Mouse (Mus musculus) left cerebral cortex, adult 11 months (tissue): ENCODE results near the gene Tlx2.
A peak's percentile ranks its signal among the peaks of the same experiment; 100 is the strongest.

Experiments used
- DNase-seq: peaks from one replicate; pipeline ENCODE4 v3.0.0; 2022; ENCODE audit warnings: low spot score

The Tlx2 gene

DNA sequence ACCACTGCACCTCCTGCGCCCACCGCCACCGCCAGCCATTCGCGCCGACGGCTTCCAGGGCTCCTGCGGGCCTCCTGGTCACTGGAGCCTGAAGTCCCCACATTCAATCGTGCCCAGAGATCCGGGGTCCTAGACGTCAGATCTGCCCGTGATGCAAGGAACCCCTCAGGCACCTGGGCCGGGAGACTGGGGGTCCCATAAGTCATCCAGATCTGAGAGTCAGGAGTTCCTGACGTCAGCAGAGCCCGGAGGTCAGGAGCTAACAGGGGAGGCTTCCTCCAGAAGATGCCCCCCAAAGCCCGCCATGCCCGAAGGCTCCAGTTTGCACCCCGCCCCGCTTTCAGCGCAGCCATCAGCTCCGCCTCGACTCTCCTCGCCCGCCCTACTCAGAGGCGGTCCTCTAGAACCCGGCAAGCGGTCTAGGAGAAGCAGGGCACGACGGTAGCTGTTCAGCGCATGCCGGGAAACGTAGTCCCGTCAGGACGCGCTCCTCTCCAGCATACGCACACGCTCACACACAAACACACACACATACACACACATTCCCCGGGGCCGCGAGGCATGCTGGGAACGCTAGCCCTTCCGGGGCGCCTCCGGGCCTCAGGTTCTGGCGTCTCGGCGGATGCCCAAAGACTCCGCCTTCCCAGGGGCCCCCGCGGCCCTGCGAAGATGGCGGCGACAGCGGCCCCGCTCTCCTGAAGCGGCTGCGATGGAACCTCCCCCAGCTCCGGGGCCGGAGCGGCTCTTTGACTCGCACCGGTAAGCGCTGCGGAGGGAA lies 15.8 kb downstream of the Tlx2 start, which contains the start of gene Aup1:
TSS of gene Aup1 (plus strand) at position 448 of the 778 bp plus-strand sequence.
- DNase-seq = peak; percentile 97

DNA sequence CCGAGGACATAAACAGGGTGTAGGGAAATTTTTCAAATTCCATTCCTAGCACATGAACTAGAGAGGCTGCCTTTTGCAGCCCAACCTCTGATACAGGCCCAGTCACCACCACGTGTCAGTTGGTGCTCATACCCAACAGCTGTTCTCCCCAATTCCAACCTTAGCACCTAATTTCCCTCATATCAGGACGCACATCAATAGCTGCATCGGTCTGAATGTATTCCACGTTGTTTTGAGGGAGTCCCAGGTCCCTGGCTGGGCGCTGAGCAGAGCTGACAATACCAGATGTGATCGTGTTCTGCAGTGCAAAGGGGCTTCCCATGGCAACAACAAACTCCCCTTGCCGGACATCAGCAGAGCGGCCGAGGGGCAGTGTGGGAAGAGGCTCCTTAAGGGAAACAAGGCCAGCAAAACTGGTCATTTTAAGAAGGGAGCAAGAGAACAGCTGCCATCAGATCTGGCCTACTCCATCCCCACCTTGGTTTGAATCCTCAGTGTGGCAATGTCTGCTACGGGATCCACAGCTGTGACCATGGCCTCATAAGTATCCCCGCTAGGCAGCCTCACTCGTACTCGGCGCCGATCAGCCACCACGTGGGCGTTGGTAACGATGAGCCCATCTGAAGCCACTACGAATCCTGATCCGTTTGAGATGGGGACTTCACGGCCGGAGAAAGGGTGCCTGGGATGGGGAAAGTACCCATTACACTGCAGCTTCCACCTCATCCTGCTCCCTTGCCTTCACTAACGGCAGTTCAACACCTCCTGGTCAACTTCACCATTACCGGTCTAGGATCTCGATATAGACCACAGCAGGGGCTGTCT lies 16.7 kb downstream of the Tlx2 start:
- DNase-seq = no peak

DNA sequence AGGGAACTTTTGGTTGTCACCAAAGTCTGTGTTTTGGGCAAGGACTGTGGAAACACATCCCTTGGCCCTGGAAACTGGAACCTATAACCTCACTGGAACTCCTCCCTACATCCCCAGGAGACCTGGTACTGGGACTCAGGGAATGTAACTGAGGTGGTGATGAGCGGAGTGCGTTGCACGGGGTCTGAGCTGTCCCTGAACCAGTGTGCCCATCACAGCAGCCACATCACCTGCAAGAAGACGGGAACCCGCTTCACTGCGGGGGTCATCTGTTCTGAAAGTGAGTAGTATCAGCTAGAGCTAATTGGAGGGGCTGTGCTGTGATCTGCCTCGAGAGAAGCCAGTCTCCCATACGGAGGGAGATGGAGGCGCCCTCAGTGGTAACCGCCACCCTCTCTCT lies 20.7 kb downstream of the Tlx2 start:
- DNase-seq = no peak

DNA sequence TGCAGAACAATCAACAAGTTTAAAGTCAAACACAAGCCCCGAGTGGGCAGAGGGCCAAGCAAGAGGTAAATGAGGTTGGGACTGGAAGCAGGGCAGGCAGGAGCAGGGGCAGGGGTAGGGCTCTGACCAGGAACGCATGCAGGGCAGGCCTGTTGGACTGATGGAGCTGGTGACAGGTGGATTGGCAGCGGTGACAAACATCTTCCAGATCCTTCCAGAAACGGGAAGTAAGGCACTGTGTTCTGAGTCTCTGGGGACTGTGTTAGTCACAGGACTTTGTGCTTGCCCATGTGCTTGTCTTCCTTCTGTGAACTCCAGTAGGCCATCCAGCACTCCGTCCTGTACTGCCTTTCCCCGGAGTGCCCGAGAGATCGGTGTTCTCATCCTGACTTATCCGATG lies 25.4 kb downstream of the Tlx2 start:
- DNase-seq = no peak

DNA sequence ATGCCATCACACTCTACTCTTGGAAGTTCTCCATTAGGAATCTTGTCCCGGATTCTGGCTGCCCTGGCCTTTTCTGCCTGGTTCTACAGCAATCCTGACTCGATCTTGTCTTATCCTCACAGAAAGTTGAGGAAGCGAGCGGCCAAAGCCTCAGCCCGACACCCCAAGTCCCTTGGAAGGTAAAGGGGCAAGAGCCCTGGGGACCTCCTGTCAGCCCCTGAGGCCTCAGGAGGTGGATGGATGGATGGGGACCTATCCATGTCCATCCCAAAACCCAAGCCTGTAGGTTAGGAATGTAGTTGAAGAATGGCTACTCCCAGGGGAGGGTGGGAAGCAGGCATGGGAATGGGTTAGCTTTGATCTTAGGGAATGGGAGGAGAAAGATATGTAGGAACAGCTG lies 26.1 kb downstream of the Tlx2 start:
- no peak for DNase-seq

DNA sequence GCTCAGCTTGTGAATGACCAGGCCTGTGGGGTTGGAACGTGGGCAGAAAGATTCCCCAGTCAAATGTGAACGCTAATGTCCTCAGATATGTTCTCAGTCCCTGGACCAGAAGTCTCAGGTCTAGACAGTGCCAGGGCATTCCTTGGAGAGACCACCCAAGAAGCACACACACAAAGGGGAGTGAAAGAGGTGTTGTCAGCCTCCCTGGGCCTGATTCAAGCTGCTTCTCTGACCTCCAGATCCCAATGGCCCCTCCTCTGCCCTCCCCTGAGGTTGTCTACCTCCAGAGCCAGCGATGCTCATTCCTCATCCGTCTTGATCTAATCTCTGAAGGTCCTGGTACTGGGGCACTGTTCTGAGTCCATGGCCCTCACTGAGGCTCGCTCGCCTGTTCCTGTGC lies 26.5 kb downstream of the Tlx2 start:
- no peak for DNase-seq

DNA sequence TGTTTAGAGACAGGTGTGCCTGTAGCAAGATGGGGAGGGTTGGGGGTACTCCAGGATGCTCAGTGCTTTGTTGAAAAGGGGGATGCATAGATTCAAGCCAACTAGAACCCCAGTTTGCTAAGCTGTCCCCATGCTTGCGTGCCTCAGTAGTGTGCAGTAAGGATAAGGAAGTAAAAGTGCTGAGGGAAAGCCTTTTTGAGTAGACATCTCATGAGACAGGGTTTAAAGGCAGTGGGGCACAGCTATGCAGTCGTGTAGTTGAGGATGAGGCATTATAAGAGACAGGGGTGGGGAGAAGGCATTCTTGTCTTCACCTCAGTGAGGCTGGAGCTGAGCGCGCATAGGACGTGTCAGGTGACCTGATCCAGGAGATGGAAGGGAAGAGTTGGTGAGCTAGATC lies 29.5 kb downstream of the Tlx2 start:
- no peak for DNase-seq

DNA sequence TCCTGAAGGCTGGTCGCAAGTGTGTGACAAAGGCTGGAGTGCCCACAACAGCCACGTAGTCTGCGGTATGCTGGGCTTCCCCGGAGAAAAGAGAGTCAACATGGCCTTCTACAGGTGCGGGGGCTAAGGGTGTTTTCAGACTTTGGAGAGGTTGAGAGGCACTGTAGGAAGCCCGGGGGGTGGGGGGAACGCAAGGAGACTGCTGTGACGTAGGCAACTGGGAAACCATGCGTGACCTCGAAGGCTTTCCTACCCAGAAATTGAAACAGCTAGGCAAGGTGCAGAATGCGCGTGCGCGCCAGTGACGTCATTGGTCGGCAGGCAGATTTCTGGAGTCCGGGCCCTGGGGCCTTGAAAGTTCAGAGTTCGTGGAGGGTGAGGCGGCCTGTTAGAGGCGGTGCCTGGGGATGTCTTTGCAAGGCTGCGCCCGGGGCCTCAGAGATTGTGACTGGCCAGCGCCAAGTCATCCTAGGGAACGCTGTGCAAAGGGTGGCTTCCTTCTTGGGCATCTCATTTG lies 31.5 kb downstream of the Tlx2 start:
- peak; percentile 77 for DNase-seq

DNA sequence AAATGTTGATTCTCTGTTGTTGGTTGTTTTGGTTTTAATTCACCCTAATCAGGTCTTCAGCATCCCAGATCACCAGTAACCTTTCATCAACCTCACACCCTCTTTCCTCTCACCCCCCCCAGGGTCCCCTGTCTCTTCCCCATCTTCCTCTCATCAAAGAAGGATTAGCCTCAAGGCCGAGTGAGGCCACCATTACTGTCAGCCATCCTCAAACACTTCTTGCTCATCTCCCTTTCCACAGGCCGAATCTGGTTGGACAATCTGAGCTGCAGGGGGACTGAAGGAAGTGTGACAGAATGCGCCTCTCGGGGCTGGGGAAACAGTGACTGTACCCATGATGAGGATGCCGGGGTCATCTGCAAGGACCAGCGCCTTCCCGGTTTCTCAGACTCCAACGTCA lies 32.9 kb downstream of the Tlx2 start:
- no peak for DNase-seq

DNA sequence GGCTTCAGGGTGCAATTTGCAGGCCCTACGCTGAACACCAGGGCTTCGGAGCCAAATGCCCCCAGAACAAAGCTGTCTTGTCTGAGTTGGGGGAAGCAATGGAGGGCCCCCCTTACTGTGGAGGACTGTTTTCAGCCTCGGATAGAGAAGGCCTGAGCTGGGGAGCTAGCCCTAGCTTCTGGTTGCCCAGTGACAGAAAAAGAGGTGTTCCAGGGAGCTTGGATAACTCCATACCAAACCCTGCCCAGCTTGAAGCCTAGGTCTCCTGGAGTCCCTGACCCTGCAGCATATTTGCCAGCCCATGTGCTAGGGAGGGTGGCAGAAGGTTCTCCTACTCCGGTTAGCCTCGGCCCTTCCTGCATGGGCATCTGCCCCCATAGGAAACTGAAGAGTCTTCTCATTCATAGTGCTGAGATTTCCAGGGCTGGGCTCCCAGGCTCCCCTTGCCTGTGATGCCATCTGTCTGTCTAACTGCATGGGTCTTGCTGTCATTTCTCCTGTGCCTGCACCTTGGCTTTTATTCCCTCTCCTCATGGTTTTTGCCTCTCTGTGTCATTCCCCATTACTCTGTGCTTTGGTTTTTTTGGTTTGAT lies 35.5 kb downstream of the Tlx2 start:
- DNase-seq = no peak

DNA sequence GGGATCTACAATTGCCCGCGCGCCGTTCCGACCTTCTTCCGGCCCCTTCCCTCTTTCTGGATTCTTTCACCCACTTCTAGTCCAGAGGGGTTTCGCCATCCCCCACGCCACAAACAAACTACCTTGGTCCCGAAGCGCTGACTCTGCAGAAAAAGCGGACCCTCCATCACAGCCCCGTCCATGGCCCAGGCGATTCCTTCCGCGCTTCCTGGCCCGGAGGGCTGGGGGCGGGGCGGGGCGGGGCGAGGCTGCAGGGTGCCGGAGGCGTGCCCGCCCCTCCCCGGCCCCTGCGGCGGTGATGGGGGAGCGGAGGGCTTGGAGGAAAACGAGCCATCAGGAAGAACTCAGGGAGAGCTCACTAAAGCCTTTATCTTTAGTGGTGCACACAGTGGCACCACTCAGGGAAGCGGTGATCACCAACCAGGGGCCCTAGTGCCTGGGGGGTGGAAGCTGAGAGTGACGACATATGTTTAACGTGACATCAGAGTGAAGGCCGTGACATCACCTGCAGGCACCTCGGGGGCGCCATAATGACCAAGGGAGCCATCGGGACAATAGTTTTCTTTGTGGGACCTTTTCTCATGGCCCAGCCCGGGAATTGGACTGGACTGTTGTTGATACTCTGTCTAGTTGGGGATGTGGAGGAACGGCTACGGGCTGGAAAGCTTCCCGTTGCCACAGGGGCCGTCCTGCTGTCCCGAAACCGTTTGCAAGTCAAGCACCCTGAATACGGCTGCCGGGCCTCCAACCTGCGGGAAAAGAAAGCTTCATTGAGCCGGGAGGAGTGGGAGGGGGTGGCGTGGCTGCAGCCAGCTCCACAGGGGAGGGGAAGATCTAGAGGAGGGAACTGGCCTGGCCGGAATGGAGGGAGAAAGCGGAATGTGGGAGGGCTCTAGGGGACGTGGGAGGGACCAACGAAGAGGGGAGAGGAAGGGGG lies 36.6 kb downstream of the Tlx2 start, which contains the start of the genes Dok1 and Loxl3:
TSS of gene Dok1 (minus strand) at position 223 of the 937 bp plus-strand sequence.
TSS of gene Loxl3 (plus strand) at position 925 of the 937 bp plus-strand sequence.
- DNase-seq = no peak

DNA sequence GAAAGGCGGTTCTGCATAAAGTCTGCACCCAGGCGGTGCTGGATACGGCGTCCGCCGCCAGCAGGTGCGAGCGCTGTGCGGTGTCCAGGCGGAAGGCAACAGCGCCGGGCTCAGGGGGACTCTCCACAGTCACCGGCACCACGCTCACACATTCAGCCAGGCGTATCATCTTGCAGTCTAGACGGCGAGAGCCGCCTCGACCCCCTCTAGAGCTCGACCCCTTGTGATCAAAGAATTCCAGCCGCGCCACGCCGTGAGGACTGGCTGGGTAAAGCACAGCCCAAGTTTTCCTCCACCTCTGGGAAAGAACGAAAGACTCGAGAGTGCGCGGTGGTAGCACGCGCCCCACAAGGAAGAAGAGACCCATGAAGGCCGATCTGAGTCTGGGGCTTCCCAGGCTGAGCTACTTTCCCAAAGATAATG lies 37.3 kb downstream of the Tlx2 start:
- DNase-seq = no peak

DNA sequence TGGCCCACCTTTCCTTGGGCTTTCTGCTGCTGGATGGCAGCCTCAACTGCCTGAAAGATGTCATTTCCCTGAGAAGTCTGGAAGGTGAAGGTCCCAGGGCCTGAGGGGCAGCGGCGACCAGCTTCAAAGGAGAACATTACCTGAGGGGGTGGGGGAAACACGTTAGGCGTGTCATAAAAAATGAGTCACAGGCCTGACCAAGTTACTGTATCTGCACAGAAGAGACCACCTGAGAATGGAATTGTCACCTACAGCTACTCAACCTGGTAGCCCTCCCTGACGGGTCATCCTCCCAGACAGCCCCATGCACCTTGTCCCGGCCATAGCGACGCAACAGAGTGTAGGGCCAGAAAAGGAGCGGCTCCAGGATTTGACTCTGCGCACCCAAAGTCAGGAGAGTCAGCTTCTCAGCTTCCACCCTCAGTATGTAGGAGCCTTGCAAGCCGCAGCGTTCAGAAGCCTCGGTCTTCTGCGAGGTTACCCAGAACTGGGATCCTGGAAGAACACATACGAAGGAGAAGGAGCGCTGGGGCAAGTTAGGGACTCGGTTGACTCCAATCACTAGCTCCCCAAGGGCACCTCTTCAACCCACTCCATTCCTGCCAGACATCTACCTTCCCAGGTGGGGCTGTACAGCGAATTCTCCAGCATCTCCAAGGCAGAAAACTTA lies 38.0 kb downstream of the Tlx2 start:
- no peak for DNase-seq

DNA sequence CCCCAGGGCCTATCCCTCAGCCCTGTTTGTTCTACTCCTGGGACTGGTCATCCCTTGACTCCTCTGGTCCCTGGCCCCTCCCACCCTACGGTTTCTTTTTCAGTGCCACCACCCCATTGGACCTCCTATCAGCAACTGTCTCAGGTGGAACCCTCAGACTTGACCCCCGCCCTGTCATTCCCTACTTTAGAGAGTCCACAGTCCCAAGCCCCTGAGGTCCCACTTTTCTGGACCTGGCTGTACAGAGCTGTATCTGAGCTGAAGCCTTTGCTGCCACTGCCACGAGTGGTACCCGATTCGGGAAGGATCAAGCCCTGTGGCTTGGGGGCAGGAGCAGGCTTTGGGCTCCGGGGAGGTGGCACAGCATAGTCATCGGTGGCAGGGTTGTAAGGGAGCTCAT lies 39.0 kb downstream of the Tlx2 start:
- no peak for DNase-seq

DNA sequence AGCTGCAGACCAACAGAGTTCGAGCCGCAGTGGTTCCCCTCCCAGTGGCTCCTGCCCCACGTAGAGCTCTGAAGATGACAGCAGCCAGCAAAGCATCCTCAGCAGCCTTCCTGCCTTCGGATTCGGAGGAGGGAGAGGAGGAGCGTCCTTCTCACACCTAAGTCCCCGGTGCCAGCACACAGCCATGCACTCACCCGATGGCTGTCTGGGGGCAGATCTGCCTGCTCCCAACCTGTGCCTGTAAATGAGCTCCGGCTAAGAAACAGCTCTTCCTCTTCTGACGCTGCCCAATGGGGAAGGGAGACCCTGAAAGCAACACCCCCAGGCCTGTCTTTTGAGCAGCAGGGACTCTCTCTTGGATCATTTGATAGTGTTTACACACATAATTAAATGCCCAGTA lies 40.3 kb downstream of the Tlx2 start:
- no peak for DNase-seq

DNA sequence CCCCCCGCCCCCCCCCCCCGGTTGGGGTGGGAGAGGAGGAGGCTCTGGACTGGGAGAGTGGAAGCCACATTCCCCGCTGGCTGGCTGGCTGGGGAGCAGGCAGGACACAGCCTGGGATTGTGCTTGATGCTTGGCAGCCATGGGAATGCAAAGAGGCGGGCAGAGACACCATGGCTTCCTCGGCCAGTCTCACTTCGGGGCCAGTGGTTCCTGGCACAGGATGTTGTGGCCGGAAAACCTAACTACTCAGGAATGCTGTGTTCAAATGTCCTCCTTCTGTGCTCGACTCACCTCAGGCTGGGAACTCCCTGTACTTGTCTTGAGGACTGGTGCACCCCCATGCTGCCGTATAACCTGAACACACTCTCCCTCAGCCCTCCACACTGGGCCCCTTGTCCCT lies 42.4 kb downstream of the Tlx2 start:
- DNase-seq = no peak

DNA sequence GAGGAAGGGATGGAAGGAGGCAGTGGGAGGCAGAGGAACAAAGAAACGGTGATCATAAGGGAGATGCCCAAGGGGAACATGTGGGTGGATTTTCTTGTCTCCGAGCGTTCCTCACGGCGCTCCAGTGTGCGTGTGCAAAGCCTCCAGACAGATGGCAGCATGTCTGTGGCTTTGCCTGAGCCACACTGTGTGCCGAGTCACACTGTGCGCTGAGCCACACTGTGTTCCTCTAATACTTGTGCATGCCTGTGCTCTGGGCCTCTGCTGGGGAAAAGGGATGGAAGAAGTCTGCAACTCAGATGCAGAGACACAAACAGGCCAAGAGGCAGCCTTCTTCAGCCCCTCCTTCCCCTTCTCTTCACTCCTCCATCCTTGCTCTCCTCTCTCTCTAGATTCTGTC lies 42.8 kb downstream of the Tlx2 start:
- DNase-seq = no peak

DNA sequence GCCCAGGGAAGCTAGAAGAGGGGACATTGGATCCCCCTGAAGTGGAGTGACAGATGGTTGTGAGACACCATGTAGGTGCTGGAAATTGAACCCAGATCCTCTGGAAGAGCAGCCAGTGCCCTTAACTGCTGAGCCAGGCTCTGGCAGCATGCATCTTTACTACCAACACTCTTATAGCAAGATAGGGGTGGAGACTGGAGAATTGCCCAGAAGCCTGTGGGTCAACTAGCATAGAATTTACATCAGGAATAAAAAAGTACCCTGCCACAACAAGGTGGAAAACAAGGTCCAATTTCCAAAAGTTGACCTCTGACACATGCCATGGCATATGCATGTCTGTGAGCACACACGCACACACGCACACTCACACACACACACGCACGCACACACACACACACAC lies 44.9 kb downstream of the Tlx2 start:
- DNase-seq = no peak

DNA sequence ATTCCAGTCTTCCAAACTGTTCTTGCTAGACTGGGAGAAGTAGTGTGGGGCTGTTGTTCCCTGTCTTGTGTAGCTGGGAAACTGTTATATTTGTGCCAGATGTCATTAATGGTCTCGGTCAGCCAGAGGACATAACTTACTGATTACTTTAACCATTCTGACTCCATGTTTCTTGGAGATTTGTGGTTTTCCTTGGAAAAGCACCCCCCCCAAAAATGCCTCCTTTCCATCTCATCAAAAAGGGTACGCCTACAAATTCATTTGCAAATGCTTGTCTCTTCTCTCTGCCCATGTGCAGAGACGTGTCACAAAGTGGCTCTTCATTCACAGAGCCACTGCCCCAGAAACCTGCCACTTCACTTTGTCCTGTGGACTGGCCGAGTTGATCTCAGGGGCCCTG lies 45.7 kb downstream of the Tlx2 start:
- DNase-seq = no peak

DNA sequence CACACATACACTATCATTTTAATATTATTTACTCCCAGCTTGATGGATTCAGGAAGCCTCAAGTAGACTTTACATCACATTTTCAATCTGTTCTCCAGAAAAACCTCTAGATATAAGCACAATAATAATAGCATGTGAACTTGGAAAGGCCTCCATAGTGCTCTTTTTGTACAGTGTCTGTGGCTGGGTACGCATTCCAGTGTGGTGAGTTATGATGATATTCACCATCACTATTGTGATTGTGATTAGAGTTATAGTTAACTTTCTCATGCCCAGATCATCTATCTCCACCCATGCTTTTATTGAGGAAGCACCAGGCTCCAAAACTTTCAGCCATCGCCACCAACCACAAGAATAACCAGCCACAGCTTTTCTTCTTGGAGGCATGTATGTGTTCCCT lies 46.3 kb downstream of the Tlx2 start:
- DNase-seq = no peak

DNA sequence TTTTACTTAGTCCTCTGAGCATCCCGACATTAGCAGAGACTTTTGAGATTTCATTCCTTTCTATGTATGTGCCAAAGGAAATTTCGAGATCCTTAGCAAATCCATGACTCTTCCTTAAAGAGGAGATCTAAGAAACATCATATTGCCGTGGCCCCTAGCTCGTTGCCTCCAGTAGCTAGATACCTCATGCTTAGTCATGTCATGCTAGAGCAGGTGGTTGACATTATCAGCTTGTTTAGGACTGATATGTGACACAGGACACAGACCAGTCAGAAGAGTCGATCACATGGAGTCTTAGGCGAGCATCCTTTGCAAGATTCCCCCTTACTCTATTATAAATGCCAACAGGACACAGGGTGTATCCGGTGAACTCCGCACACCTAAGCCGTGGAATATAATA lies 47.1 kb downstream of the Tlx2 start:
- DNase-seq = no peak
